Mouse (Mus musculus) liver, embryonic 11.5 days (tissue): ENCODE measurements at regions not wholly inside any gene's neighbourhood (a gene's known extent, or its start where the extent isn't known, plus 50 kb on each side); places are given as distances from the start of the nearest gene placed in this dataset.

ENCODE experiments used
- ATAC-seq: fragments of 200-750 bp; cut with Nextera tagmentation; replicated peaks from 2 replicates; pipeline ENCODE4 v1.8.0; 2017; ENCODE audit warnings: moderate number of reproducible peaks, mild to moderate bottlenecking, moderate TSS enrichment, moderate library complexity; ENCODE audit not compliant: low FRiP score
- DNase-seq: peaks from one replicate; pipeline ENCODE4 v3.0.0-alpha.2; 2017; ENCODE audit warnings: low spot score
- H3K27ac ChIP-seq: fragments of 300-500 bp; sonication (generic); 2 replicates; pipeline ENCODE4 v1.5.1; 2014; ENCODE audit warnings: mild to moderate bottlenecking, low read depth, low read length, control low read depth
- H3K27me3 ChIP-seq: fragments of 300-500 bp; sonication (generic); replicated peaks from 2 replicates; pipeline ENCODE4 v1.6.1; 2014; ENCODE audit warnings: low read length, mixed read lengths; ENCODE audit not compliant: control insufficient read depth, insufficient read depth
- H3K36me3 ChIP-seq: fragments of 300-500 bp; sonication (generic); 2 replicates; pipeline ENCODE4 v1.6.1; 2014; ENCODE audit warnings: mild to moderate bottlenecking, low read length, moderate library complexity, mixed read lengths; ENCODE audit not compliant: control insufficient read depth, insufficient read depth
- H3K4me1 ChIP-seq: fragments of 300-500 bp; sonication (generic); replicated peaks from 2 replicates; pipeline ENCODE4 v1.6.1; 2014; ENCODE audit warnings: low read length, mixed read lengths; ENCODE audit not compliant: control insufficient read depth, insufficient read depth
- H3K4me2 ChIP-seq: fragments of 300-500 bp; sonication (generic); 2 replicates; pipeline ENCODE4 v1.6.1; 2014; ENCODE audit warnings: mild to moderate bottlenecking, control low read depth, moderate library complexity
- H3K4me3 ChIP-seq: fragments of 300-500 bp; sonication (generic); 2 replicates; pipeline ENCODE4 v1.5.1; 2014; ENCODE audit warnings: low read depth, low read length, control low read depth
- H3K9ac ChIP-seq: fragments of 300-500 bp; sonication (generic); 2 replicates; pipeline ENCODE4 v1.6.1; 2014; ENCODE audit warnings: low read depth, low read length, control low read depth
- H3K9me3 ChIP-seq: fragments of 300-500 bp; sonication (generic); 2 replicates; pipeline ENCODE4 v1.6.1; 2016; ENCODE audit warnings: low read length, inconsistent platforms, mixed read lengths; ENCODE audit not compliant: control insufficient read depth
- WGBS: fragments of 180-500 bp; shearing (Covaris S2); extraction: QIAGEN DNeasy Blood & Tissue Kit; methylation state at CpG from one replicate; pipeline ENCODE4 v1.1.7; 2014; 5-methylcytosine and 5-hydroxymethylcytosine counted together

- ATAC-seq (no peak), DNase-seq (no peak)
- H3K9me3 ChIP-seq = no peaks in the 10 kb centered on the region
- 48% methylated on average over 3 of the region's 3 CpGs for WGBS
- no peak overlapping the region for H3K4me2 ChIP-seq
- no peak overlapping the region for H3K9ac ChIP-seq
- H3K36me3 ChIP-seq = no peaks in the 10 kb centered on the region
- no peak overlapping the region for H3K4me3 ChIP-seq
- H3K4me1 ChIP-seq = no peaks in the 10 kb centered on the region
- H3K27me3 ChIP-seq = no peaks in the 10 kb centered on the region
- H3K27ac ChIP-seq = no peak overlapping the region
These were observed 118.1 kb upstream of the Dpt start for GRCm38 (mm10) chr1:164678303-164678702.

- H3K36me3 ChIP-seq = no peaks in the 10 kb centered on the region
- H3K27ac ChIP-seq = no peak overlapping the region
- H3K4me3 ChIP-seq = no peak overlapping the region
- H3K27me3 ChIP-seq = no peaks in the 10 kb centered on the region
- H3K4me1 ChIP-seq = no peaks in the 10 kb centered on the region
- ATAC-seq = no peak
- no peaks in the 10 kb centered on the region for H3K9me3 ChIP-seq
- no peak for DNase-seq
- H3K4me2 ChIP-seq = no peak overlapping the region
- no peak overlapping the region for H3K9ac ChIP-seq
- 91% methylated on average over 1 of the region's 1 CpGs for WGBS
These were observed 144.2 kb upstream of the Dpt start for GRCm38 (mm10) chr1:164652244-164652643.

- no peak overlapping the region for H3K27ac ChIP-seq
- H3K4me2 ChIP-seq = no peak overlapping the region
- no peaks in the 10 kb centered on the region for H3K27me3 ChIP-seq
- H3K9ac ChIP-seq = no peak overlapping the region
- ATAC-seq (no peak), DNase-seq (no peak)
- H3K4me3 ChIP-seq = no peak overlapping the region
- WGBS = 81% methylated on average over 7 of the region's 7 CpGs
- H3K9me3 ChIP-seq = no peaks in the 10 kb centered on the region
- H3K36me3 ChIP-seq = no peaks in the 10 kb centered on the region
- no peaks in the 10 kb centered on the region for H3K4me1 ChIP-seq
These were observed 158.5 kb upstream of the Dpt start for GRCm38 (mm10) chr1:164637901-164638462.

- no peak overlapping the region for H3K4me2 ChIP-seq
- DNase-seq = no peak
- ATAC-seq = no peak
- WGBS = 82% methylated on average over 6 of the region's 6 CpGs
- H3K27me3 ChIP-seq = no peaks in the 10 kb centered on the region
- no peaks in the 10 kb centered on the region for H3K36me3 ChIP-seq
- no peak overlapping the region for H3K4me3 ChIP-seq
- no peaks in the 10 kb centered on the region for H3K4me1 ChIP-seq
- no peak overlapping the region for H3K27ac ChIP-seq
- H3K9ac ChIP-seq = no peak overlapping the region
- no peaks in the 10 kb centered on the region for H3K9me3 ChIP-seq
These were observed 164.8 kb upstream of the Dpt start for GRCm38 (mm10) chr1:164631679-164632078.

- 74% methylated on average over 8 of the region's 8 CpGs for WGBS
- DNase-seq = no peak
- Histone ChIP-seq H3K4me2 (no peak overlapping the region), H3K27me3 (no peaks in the 10 kb centered on the region), H3K27ac (no peak overlapping the region), H3K9me3 (no peaks in the 10 kb centered on the region), H3K4me3 (no peak overlapping the region), H3K4me1 (no peaks in the 10 kb centered on the region), H3K9ac (no peak overlapping the region), H3K36me3 (no peaks in the 10 kb centered on the region)
- ATAC-seq = no peak
These were observed 167.6 kb upstream of the Dpt start for GRCm38 (mm10) chr1:164628840-164629239.

GRCm38 (mm10) chr1:164622946-164623345 lies 164.8 kb upstream of the Atp1b1 start:
- ATAC-seq = no peak
- no peaks in the 10 kb centered on the region for H3K36me3 ChIP-seq
- no peak for DNase-seq
- no peaks in the 10 kb centered on the region for H3K4me1 ChIP-seq
- 94% methylated on average over 4 of the region's 4 CpGs for WGBS
- no peak overlapping the region for H3K27ac ChIP-seq
- H3K27me3 ChIP-seq = no peaks in the 10 kb centered on the region
- no peak overlapping the region for H3K9ac ChIP-seq
- no peaks in the 10 kb centered on the region for H3K9me3 ChIP-seq
- H3K4me3 ChIP-seq = no peak overlapping the region
- no peak overlapping the region for H3K4me2 ChIP-seq

- Histone ChIP-seq H3K27ac (no peak overlapping the region), H3K9ac (no peak overlapping the region), H3K4me3 (no peak overlapping the region), H3K36me3 (no peaks in the 10 kb centered on the region), H3K9me3 (no peaks in the 10 kb centered on the region), H3K4me2 (no peak overlapping the region), H3K4me1 (no peaks in the 10 kb centered on the region), H3K27me3 (no peaks in the 10 kb centered on the region)
- ATAC-seq = no peak
- 84% methylated on average over 3 of the region's 3 CpGs for WGBS
- DNase-seq = no peak
These were observed 164.3 kb upstream of the Atp1b1 start for GRCm38 (mm10) chr1:164622417-164622816.

- Histone ChIP-seq H3K36me3 (no peaks in the 10 kb centered on the region), H3K4me2 (no peak overlapping the region), H3K9me3 (no peaks in the 10 kb centered on the region), H3K9ac (no peak overlapping the region), H3K4me3 (no peak overlapping the region), H3K27me3 (no peaks in the 10 kb centered on the region), H3K27ac (no peak overlapping the region), H3K4me1 (no peaks in the 10 kb centered on the region)
- 71% methylated on average over 1 of the region's 1 CpGs for WGBS
- DNase-seq (no peak), ATAC-seq (no peak)
These were observed 162.0 kb upstream of the Atp1b1 start for GRCm38 (mm10) chr1:164620129-164620528.

GRCm38 (mm10) chr1:164617871-164618270 lies 159.7 kb upstream of the Atp1b1 start:
- Histone ChIP-seq H3K36me3 (no peaks in the 10 kb centered on the region), H3K9me3 (no peaks in the 10 kb centered on the region), H3K4me1 (no peaks in the 10 kb centered on the region), H3K27me3 (no peaks in the 10 kb centered on the region), H3K27ac (no peak overlapping the region), H3K4me3 (no peak overlapping the region), H3K9ac (no peak overlapping the region), H3K4me2 (no peak overlapping the region)
- ATAC-seq (no peak), DNase-seq (no peak)
